Mouse (Mus musculus) cerebellum, adult 11 months (tissue): ENCODE measurements around the gene Dclk1.

Source experiments
- DNase-seq: peaks from one replicate; pipeline ENCODE4 v3.0.0; 2022

Gene Dclk1

GRCm38 (mm10) chr3:55520240-55521180, 278.3 kb downstream of the Dclk1 start:
- DNase-seq: peak; percentile 82

- DNase-seq: no peak
Measured at GRCm38 (mm10) chr3:55521776-55522175, 279.6 kb downstream of the Dclk1 start.

GRCm38 (mm10) chr3:55523224-55523623, 281.1 kb downstream of the Dclk1 start:
- peak; percentile 38 for DNase-seq

GRCm38 (mm10) chr3:55523735-55524477, 281.7 kb downstream of the Dclk1 start:
- peak; percentile 30 for DNase-seq

- no peak for DNase-seq
Measured at GRCm38 (mm10) chr3:55524491-55525195, 282.5 kb downstream of the Dclk1 start.

- no peak for DNase-seq
Measured at GRCm38 (mm10) chr3:55526470-55526869, 284.3 kb downstream of the Dclk1 start.

GRCm38 (mm10) chr3:55527566-55527965, 285.4 kb downstream of the Dclk1 start:
- no peak for DNase-seq

GRCm38 (mm10) chr3:55528012-55528411, 285.8 kb downstream of the Dclk1 start:
- DNase-seq: no peak

- DNase-seq: no peak
Measured at GRCm38 (mm10) chr3:55529414-55529813, 287.2 kb downstream of the Dclk1 start.

GRCm38 (mm10) chr3:55531204-55532044, 289.3 kb downstream of the Dclk1 start:
- DNase-seq: no peak

- no peak for DNase-seq
Measured at GRCm38 (mm10) chr3:55532175-55532973, 290.2 kb downstream of the Dclk1 start.

- DNase-seq: no peak
Measured at GRCm38 (mm10) chr3:55535591-55536200, 293.5 kb downstream of the Dclk1 start.

- no peak for DNase-seq
Measured at GRCm38 (mm10) chr3:55536901-55537300, 294.7 kb downstream of the Dclk1 start.

GRCm38 (mm10) chr3:55537714-55538113, 295.6 kb downstream of the Dclk1 start:
- DNase-seq: no peak

GRCm38 (mm10) chr3:55539400-55539799, 297.2 kb downstream of the Dclk1 start:
- no peak for DNase-seq

GRCm38 (mm10) chr3:55539811-55540293, 297.7 kb downstream of the Dclk1 start:
- peak; percentile 59 for DNase-seq

- peak; percentile 71 for DNase-seq
Measured at GRCm38 (mm10) chr3:55540406-55541140, 298.4 kb downstream of the Dclk1 start.

GRCm38 (mm10) chr3:55541799-55542198, 299.6 kb downstream of the Dclk1 start:
- peak; percentile 61 for DNase-seq

- peak; percentile 66 for DNase-seq
Measured at GRCm38 (mm10) chr3:55542310-55542709, 300.1 kb downstream of the Dclk1 start.

- no peak for DNase-seq
Measured at GRCm38 (mm10) chr3:55542947-55543346, 300.8 kb downstream of the Dclk1 start.
